Mouse (Mus musculus) spleen, postnatal 36 days (tissue): ENCODE data around the gene Gm36210.
A peak's percentile ranks its signal among the peaks of the same experiment; 100 is the strongest.

Experiments
- DNase-seq, 2 experiments: peaks; one replicate each; pipeline ENCODE4 v3.0.0; 2022; ENCODE audit warnings: low spot score in 2 of 2, mixed read lengths in 1 of 2

The Gm36210 gene

GRCm38 (mm10) chr7:4922931-4923565, 16.7 kb upstream of the Gm36210 start:
- no peak for DNase-seq

GRCm38 (mm10) chr7:4922508-4922907, 16.2 kb upstream of the Gm36210 start:
- no peak for DNase-seq

- DNase-seq, result no peak
Observed at GRCm38 (mm10) chr7:4921824-4922482, 15.6 kb upstream of the Gm36210 start, which contains the start of gene Nat14. Gene Nat14 (plus strand): TSS chr7:4922028.

- DNase-seq, result no peak
Observed at GRCm38 (mm10) chr7:4920976-4921823, 14.9 kb upstream of the Gm36210 start.

GRCm38 (mm10) chr7:4920496-4920895, 14.2 kb upstream of the Gm36210 start:
- no peak for DNase-seq

- DNase-seq, result no peak
Observed at GRCm38 (mm10) chr7:4919971-4920370, 13.7 kb upstream of the Gm36210 start.

- DNase-seq, result no peak
Observed at GRCm38 (mm10) chr7:4919096-4919495, 12.8 kb upstream of the Gm36210 start.

- no peak for DNase-seq
Observed at GRCm38 (mm10) chr7:4918681-4919080, 12.4 kb upstream of the Gm36210 start.

GRCm38 (mm10) chr7:4917494-4917893, 11.2 kb upstream of the Gm36210 start:
- no peak for DNase-seq

- peak in 1 of 2 experiments; percentile 22 for DNase-seq
Observed at GRCm38 (mm10) chr7:4915669-4916416, 9.5 kb upstream of the Gm36210 start.

GRCm38 (mm10) chr7:4915007-4915665, 8.8 kb upstream of the Gm36210 start, which contains the start of gene Zfp628:
Gene Zfp628 (plus strand): TSS chr7:4915217.
- DNase-seq, result peak; percentile 89 to 93

- DNase-seq, result no peak
Observed at GRCm38 (mm10) chr7:4912248-4912647, 5.9 kb upstream of the Gm36210 start.

GRCm38 (mm10) chr7:4911561-4911960, 5.2 kb upstream of the Gm36210 start:
- peak in 1 of 2 experiments; percentile 28 for DNase-seq

- DNase-seq, result no peak
Observed at GRCm38 (mm10) chr7:4902404-4902803, 3.9 kb downstream of the Gm36210 start.

GRCm38 (mm10) chr7:4901171-4901570, 5.1 kb downstream of the Gm36210 start:
- no peak for DNase-seq

GRCm38 (mm10) chr7:4900523-4900851, 5.8 kb downstream of the Gm36210 start:
- no peak for DNase-seq

GRCm38 (mm10) chr7:4899649-4900522, 6.4 kb downstream of the Gm36210 start:
- no peak for DNase-seq

- DNase-seq, result no peak
Observed at GRCm38 (mm10) chr7:4898851-4899648, 7.3 kb downstream of the Gm36210 start.

- no peak for DNase-seq
Observed at GRCm38 (mm10) chr7:4895186-4895585, 11.1 kb downstream of the Gm36210 start.
